Mouse (Mus musculus) frontal cortex, postnatal 14 days (tissue): ENCODE measurements around the gene Adgrl3.
"Not testable (repeated sequence)": the region's sequence is repeated elsewhere in the genome, so short reads cannot be mapped to it uniquely, and the experiment has no call there.

Source experiments
- DNase-seq, 2 experiments: peaks; one replicate each; pipeline ENCODE4 v3.0.0; 2022; ENCODE audit warnings: low spot score in 2 of 2

Gene Adgrl3

DNA sequence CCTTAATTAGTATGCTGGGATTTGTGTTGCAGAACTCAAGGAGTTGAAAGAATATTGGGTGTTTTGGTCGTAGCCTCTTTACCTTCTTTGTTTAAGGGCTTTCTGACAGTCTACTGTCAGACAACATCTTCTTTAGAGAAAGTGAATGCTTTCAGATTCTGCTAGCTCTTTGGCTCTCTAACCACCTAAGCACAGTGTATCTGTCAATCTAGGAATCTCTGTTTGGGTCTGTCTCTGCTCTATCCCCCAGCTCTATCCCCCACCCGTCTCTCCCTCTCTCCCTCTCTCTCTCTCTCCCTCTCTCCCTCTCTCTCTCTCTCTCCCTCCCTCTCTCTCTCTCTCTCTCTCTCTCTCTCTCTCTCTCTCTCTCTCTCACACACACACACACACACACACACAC lies 535.2 kb downstream of the Adgrl3 start:
- DNase-seq = not testable (repeated sequence)

DNA sequence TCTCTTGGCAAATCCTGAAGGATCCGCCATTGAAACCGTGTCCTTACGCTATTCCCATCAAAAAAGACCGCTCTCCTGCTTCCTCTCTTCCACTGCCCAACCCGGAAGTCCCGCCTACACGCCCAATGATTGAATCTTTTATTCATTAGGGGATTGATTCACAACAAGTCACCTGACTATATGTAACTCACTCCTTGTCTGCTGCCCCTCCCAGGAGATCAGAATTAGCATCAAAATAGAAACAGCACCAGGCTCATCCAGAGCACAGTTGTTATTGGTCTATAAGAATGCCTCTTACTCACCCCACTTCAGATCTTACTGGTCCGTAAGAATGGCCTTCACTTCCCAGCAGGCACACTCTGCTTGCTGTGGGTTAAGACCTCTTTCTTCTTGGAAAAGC lies 536.1 kb downstream of the Adgrl3 start:
- DNase-seq = no peak

DNA sequence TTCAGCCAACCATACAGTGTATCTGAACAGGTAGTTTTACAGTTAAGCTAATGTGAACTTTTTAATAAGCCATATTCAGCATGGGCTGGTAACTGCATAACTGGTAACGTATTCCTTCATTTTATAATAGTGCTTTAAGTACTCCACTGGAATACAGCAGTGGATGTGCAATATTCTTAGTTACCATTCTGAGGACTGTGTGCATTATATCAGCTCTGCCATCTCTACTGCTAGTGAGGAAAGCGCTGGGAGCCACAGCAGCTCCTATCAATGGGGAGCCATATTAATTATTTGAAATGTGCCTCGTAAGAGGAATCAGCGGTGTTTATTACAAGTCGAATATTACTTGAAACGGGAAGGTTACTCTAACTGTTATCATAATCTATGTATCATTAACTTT lies 539.0 kb downstream of the Adgrl3 start:
- DNase-seq = no peak

DNA sequence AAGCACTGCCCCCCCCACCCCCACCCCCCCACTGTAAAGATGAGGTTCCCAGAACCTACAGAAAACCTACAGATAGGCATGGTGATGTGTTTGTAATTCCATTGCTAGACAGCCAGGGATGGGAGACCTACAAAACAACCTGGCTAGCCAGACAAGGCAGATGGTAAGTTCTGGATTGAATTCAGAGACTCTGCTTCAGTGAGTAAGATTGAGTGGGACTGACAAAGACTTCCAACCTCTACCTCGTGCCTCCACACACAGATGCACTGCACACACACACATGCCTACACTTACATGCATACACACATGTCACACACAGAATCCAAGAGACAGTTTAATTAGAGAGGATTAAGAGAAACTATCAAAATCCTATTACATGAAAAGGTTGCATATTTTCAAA lies 544.4 kb downstream of the Adgrl3 start:
- no peak for DNase-seq

DNA sequence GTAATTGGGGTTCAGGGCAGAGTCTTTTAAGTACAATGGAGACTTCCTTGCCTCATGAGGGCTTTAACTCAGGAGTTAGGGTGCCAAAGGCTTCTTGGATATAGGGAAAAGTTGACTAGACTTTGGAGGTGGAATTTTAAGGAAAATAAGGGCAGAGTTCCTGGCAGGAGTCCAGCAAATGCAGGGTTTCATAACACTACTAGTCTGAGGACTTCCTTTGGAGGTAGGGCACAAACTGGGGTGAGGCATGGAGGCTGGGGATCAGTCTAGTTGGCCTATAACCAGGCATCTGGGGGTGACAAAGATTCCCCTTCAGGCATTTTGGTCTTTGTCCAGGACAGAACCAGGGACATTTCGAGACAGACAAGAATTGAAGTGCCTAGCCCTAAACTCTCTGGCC lies 546.6 kb downstream of the Adgrl3 start:
- no peak for DNase-seq

DNA sequence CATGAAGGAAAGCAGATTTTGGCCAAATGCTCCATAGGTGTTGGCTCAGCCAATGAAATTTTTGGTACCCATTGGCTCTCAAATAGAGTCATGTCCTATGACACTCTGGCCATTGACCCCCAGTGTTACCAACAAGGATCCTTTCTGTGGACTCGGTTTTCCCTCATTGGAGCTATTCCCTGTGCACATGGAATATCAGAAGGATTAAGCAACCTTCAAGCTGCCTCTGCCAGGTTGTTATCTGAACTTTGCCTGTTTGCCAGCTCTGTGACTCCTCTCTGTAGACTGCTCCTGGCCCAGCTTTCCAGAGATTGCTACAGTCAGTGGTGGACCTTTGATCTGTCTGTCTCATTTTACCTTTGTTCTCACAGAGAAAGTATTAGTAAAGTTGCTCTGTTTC lies 548.8 kb downstream of the Adgrl3 start:
- DNase-seq = no peak

DNA sequence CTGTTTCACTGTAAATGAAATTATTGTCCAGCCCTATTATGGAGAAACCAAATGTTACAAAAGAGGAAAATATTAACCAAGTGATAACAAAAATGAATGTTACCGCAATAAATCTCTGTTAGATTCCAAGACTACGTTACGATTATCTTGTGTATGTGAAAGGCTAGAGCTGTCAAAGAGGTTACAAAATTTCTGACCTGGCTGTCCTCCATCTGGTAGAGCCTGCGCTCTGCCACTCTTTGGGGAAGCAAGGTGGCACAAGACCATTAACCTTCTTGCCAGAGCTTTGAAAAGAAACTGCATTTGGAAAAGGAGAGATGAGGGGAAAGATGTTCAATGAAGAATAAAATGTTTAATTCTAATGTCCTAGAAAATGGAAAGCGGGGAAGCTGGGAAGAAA lies 562.9 kb downstream of the Adgrl3 start:
- no peak for DNase-seq

DNA sequence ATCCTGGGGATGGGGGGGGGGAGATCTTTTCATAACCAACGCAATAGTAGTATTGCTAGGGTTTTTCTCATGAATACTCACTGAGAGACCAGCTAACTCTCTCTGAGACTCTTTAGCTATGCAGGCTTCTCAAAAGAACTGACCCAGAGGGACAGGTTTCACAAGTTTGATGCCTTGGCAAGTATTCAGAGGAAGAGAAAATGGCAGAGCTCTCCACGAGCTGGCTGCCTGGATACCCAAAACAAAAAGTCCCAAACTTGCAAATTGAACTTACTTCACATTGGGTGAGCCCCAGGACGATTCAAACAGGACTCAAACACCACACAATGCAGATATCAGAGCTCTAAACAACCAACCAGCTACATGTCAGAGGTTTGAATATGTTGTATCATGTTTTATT lies 563.5 kb downstream of the Adgrl3 start:
- DNase-seq = no peak

DNA sequence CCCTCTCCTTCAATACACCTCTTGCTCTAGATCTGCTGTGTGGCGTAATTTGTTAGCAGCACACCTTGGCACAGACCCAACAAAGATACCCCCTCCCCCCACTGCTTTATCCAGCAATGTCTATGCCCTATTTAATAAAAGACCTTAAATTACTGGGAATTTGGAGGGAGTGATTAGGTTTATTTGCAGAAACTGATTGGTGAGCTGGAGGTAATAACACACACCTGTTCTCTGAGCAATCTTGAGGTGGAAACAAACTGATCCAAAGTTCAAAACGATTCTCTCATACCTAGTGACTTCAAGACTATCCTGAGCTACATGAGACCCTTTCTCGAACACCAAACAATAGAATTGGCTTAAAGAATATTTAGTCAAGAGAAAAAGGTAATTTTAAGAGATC lies 565.0 kb downstream of the Adgrl3 start:
- DNase-seq = no peak

DNA sequence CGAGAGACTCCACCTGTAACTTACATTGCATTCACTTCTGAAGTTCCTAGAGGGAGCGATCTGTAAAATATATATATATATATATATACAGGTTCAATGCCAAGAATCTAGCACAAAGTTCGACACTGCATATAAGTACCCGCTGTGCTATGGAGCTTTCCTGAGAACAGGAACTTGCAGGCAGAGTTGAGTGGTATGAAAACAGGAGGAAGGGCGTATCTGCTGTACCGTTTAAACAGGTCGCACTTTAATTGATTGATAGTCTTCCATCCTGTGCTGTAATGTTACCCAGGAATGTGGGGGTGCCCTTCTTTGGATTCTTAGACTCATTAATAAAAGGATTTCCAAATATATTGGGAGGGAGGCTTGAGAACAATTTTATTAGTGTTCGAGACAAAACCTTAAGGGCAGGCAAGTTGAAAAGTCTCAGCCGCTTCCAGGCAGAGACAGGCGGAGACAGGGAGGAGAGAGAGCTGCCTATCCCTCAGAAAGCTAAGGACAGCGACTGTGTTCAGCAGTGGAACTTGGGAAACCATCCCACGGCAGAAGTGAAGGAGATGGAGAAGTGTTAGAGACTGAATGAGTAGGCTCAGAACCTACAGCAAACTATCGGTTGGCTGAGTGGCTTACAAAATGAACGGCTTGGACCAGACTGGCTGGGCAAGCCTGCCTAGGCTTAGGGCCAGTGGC lies 570.2 kb downstream of the Adgrl3 start:
- DNase-seq = no peak

DNA sequence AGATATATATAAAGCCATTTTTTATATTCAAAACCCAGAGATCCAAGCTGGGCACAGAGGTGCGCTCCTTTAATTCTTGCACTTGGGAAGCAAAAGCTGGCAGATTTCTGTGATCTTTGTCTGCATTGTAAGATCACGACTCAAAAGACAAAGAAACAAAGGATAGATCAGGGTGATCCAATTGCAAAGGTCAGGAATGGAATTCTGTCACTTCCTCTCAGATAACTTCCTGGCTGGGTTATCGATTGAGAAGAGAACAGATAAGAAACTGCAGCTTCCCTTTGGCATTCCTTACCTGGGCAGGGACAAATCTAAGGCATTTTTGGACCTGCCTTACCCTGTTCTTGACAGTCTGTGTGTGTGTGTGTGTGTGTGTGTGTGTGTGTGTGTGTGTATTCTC lies 571.5 kb downstream of the Adgrl3 start:
- DNase-seq = no peak

DNA sequence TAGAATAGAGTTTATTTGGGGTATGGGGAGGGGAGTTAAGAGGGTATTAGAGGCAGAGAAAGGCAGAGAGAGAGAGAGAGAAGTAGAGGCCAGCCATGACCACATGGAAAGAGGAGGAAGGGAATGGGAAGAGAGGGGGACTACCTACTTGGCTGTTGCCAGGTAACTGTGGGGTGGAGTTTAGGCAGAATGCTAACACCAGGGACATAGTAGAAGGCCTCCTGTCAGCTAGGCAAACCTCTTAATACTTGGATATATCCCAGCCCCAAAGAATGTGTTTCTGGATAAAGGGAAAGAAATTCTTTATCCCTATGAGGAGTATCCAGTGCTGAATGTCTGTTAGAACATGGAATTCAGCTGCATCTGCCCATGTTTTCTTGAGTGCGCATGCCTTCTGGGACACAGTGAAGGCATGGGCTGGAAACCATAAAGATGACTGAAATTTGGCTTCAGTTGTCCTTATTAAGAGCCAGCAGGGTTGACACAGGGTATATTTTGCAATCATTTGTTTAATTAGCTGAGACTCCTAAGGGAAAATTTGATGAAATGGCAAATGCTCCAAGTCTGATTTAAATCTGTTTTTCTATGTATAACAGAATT lies 573.6 kb downstream of the Adgrl3 start:
- no peak for DNase-seq

DNA sequence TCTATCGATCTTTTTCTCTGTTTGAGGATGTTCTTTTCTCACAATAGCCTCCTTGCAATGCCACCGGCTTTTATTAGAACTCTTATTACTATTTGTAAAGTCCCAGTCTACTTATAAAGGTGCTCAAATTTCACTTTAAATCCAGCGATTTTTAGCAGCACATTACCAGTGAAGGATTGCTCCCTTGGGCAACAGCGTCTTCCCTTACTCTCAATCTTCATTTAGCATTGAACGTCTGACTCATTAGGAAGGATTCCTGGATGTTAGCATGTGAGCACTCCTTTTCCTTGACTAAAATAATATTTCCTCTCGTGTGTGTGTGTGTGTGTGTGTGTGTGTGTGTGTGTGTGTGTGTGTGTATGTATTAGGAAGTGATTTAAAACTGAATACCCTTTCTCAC lies 578.1 kb downstream of the Adgrl3 start:
- DNase-seq = no peak

DNA sequence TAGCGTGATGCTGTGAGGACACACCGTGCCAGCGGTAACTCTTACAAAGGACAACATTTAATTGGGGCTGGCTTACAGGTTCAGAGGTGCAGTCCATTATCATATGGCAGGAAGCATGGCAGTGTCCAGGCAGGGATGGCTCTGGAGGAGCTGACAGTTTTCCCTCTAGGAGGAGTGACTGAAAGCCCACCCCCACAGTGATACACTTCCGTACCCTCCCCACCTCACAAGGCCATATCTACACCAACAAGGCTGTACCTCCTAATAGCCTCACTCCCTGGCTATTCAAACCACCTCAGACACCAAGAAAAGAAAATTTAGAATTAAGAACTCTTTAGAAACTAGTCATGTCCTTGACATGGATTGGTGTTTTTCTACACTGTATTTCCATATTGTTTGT lies 583.0 kb downstream of the Adgrl3 start:
- no peak for DNase-seq

DNA sequence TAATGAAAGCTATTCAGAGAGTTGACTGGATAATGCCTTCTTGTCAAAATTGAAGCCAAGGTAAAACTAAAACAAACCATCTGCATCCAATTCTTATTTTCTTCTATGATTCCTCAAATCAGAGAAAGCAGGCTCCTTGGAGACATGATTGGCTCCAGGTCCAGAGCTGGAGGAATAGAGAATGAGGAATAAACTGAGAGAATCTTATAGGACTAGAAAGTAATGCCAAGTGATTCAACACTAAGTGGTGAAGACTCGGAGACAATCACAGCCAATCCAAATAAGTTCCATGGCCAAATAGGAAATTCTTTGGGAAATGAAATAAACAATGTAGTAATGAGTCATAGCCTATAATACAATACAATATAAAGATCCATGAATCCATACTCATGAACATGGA lies 585.7 kb downstream of the Adgrl3 start:
- no peak for DNase-seq

DNA sequence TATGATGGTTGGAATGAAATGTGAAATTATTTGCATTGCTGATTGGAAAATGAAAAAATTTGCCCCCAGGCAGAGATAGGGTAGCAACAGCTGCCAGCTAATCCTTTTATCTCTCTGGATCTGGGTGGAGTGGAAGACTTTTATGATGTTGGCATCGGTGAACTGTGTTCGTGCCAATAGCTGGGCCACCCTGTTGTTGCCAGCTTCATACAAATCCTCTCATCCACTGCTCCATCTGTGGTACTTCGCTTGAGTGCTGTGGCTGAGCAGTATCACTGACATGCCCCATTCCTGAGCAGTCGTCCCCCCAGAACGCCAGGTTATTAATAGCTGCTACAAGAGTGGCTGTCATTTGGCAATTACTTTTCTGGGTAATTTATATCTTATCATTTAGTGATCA lies 590.3 kb downstream of the Adgrl3 start:
- DNase-seq = no peak

DNA sequence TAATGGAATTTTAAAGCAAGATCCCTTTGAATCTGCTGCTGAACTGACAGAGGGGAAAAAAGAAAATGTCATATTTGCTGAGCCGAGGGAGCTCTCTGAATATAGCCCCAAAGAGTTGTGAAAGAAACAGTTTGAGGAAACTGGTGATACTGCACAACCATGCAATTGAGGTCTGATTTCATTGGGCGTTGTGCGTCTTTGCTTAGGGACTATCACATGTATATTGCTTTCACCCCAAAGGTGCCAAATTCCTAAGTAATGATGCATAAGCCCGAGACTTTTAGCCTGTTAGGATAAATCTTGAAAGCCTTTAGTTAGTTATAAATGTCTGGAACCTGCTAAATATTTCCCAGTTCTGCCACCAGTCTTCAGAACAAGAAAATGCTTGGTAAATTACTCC lies 594.7 kb downstream of the Adgrl3 start:
- DNase-seq = no peak

DNA sequence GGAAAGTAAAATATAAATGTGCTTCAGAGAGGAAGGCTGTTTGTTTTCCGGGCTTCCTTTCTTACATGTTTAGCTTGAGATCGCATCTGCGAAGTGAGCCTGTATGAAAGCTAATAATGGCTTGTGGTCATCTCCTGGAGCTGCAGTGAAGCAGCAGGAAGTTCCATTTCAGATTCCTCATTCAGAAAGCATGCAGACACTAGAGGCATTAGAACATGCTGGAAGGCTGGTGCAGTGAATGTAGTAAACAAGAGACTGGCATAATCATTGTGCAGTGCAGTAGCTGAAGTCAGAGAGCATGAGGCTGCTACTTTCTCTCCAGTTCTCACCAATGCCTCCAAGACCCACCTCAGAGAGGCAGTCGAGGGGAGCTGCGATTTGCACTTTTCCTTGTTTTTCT lies 601.2 kb downstream of the Adgrl3 start:
- DNase-seq = no peak

DNA sequence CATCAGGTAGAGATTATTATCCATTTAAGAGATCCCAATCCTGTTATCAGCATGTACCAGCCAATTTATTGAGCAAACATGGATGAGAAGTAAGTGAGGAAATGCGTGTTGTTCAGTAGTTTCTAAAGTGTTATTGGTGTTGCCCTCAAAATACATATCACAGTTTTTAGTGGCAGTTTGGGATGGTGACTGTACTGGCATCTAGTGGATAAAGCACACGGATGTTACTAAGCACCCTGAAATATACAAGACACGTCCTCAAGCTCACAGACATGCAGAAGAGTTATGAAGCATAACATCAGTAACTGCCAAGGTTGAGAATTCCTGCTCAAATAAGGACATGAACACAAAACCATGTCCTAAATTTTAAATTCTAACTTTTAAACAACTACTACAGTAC lies 601.8 kb downstream of the Adgrl3 start:
- no peak for DNase-seq

DNA sequence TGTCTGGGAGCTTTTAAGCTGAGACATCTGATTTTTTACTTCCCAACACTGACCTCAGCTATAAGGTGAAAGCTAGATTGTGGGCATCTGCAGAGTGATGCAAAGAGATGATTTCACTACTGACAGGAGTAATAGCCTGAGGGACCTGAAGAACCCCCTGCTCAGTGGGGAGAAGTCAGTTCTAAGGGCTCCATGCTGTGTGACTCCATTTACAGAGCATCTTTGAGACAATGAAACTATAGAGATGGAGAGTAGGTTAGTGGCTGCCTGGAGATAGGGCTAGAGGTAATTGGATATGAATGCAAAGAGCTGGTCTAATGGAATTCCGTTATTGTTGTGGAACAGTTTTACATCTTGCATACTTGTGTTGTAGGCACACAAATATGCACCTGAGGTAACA lies 603.9 kb downstream of the Adgrl3 start:
- DNase-seq = no peak

DNA sequence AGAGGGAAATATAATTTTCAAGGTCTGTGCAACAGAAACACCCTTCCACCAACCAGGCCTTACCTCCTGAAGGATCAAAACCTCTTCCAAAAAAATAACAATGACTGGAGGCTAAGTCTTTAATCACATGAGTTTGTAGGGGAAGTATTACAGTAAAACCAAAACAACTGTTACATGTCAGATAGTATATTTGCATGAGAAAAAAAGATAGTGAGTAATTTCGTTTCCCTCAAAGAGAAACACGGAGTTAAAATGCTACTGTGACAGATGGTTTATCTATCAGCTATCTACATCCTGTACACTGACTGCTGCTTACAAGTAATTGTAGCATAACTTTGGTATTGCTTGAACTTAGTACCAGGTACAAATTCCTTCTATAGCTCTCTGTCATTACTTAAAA lies 616.2 kb downstream of the Adgrl3 start:
- no peak for DNase-seq

DNA sequence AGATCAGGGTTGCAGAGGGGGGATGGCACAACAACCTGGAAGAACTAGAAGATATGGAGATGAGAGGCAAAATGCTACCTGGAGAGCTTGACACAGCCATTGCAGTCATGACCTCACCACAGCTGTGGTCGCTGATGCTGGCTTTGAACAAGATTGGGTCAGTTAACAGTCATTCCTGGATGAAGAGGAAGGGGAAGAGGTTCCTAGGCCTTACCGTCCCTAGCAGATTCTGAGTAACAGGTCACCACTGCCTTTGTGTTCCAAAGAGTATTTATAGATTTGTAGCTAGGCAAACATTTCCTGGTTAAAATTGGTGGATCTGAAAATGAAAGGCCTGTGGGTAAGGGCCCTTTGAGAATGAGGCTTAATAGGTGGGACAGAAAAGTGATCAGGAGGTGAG lies 618.5 kb downstream of the Adgrl3 start:
- no peak for DNase-seq

DNA sequence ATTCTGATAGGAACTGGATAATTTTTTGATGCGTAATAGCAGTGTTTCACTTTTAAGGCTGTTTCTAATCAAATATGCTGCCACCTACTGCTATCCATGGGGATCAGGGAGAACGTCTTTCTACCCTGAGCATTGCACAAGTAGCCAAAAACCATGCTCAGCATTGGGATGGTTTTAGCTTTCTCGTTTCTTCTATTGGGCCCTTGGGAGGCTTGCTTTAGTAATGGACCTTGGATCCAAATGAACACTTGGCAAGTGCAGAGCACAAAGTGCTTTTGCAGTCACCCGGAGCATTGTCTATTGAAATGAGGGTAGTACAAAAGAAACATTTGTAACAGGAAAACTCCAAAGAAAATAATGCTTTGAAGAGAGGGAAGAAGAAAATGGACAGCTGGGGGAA lies 620.2 kb downstream of the Adgrl3 start:
- DNase-seq = no peak

DNA sequence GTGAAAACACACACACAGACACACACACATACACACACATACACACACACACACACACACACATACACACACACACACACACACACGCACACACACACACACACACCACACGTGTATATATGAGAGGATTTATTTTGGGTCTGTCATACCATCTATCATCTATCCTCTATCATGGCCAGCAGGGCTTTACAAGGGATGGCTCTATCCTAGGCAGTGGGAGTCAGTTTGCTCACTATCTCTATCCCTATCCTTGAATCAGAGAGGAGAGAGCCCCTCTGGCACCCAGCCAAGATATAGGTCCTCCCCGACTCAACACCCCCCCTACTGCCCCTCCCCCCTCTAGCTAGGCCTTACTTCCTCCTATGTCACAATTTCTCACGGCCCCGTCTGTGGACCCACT lies 625.6 kb downstream of the Adgrl3 start:
- no peak for DNase-seq
